Mouse (Mus musculus) heart, embryonic 13.5 days (tissue): ENCODE measurements around the gene Ankzf1. TPM values are rescaled to one million over a fixed set of nuclear protein-coding genes. Genes with fewer than 3 reads are reported as not detected.
A peak's percentile ranks its signal among the peaks of the same experiment; 100 is the strongest.

Source experiments
- ATAC-seq: fragments of 200-750 bp; cut with Nextera tagmentation; 2 replicates; pipeline ENCODE4 v1.8.0; 2017; ENCODE audit warnings: moderate TSS enrichment; ENCODE audit not compliant: insufficient number of reproducible peaks, low FRiP score, low TSS enrichment; ENCODE audit errors: extremely low read depth
- H3K27ac ChIP-seq: fragments of 300-500 bp; sonication (generic); replicated peaks from 2 replicates; pipeline ENCODE4 v1.5.1; 2015; ENCODE audit warnings: moderate library complexity, mild to moderate bottlenecking, inconsistent platforms
- H3K27me3 ChIP-seq: fragments of 300-500 bp; sonication (generic); replicated peaks from 2 replicates; pipeline ENCODE4 v1.6.1; 2015; ENCODE audit warnings: mild to moderate bottlenecking, inconsistent platforms
- H3K36me3 ChIP-seq: fragments of 300-500 bp; sonication (generic); 2 replicates; pipeline ENCODE4 v1.6.1; 2015; ENCODE audit warnings: mild to moderate bottlenecking, inconsistent platforms
- H3K4me1 ChIP-seq: fragments of 300-500 bp; sonication (generic); 2 replicates; pipeline ENCODE4 v1.6.1; 2015; ENCODE audit warnings: inconsistent platforms
- H3K4me2 ChIP-seq: fragments of 300-500 bp; sonication (generic); 2 replicates; pipeline ENCODE4 v1.6.1; 2015; ENCODE audit warnings: inconsistent platforms, mild to moderate bottlenecking, moderate library complexity
- H3K4me3 ChIP-seq: fragments of 300-500 bp; sonication (generic); 2 replicates; pipeline ENCODE4 v1.5.1; 2015; ENCODE audit warnings: moderate library complexity, mild to moderate bottlenecking, inconsistent platforms
- H3K9ac ChIP-seq: fragments of 300-500 bp; sonication (generic); 2 replicates; pipeline ENCODE4 v1.6.1; 2015; ENCODE audit warnings: inconsistent platforms, mild to moderate bottlenecking, moderate library complexity
- H3K9me3 ChIP-seq: fragments of 300-500 bp; sonication (generic); 2 replicates; pipeline ENCODE4 v1.6.1; 2016; ENCODE audit warnings: inconsistent platforms
- WGBS: fragments of 180-500 bp; shearing (Covaris S2); methylation state at CpG from one replicate; pipeline ENCODE4 v1.1.7; 2015; ENCODE audit warnings: mixed read lengths; 5-methylcytosine and 5-hydroxymethylcytosine counted together
- polyA plus RNA-seq: library from polyadenylated mRNA; unstranded; fragments of >200 nt; fragmentation: Nextera tagmentation; extraction: Ambion mirVana; gene quantifications from 2 replicates; pipeline ENCODE4 v1.2.1, GENCODE M21; 2015

Ankzf1 gene
- polyA plus RNA-seq, 1 experiment from 2014 or later: 23.7 TPM

- Histone ChIP-seq H3K27me3 (no peaks in the 10 kb centered on the region), H3K4me2 (peak overlapping the region; percentile 94), H3K36me3 (peaks cover 52% of the 10 kb centered on the region), H3K4me1 (peaks cover 27% of the 10 kb centered on the region), H3K27ac (peak overlapping the region; percentile 75), H3K9ac (peak overlapping the region; percentile 94), H3K9me3 (no peaks in the 10 kb centered on the region), H3K4me3 (peak overlapping the region; percentile 70)
- ATAC-seq: peak; percentile 9; the same call in 1 of the 2 replicates
- WGBS: 41% methylated on average over 5 of the region's 5 CpGs
Measured at GRCm38 (mm10) chr1:75191258-75191621, 711 bp upstream of the Ankzf1 start.

GRCm38 (mm10) chr1:75192452-75192851 lies 501 bp downstream of the Ankzf1 start:
- no peak; the same call in 1 of the 2 replicates for ATAC-seq
- Histone ChIP-seq H3K27ac (peak overlapping the region; percentile 96), H3K9ac (peak overlapping the region; percentile 92), H3K4me1 (peaks cover 27% of the 10 kb centered on the region), H3K36me3 (peaks cover 52% of the 10 kb centered on the region), H3K27me3 (no peaks in the 10 kb centered on the region), H3K4me2 (peak overlapping the region; percentile 85), H3K9me3 (no peaks in the 10 kb centered on the region), H3K4me3 (peak overlapping the region; percentile 70)
- under 1% methylated on average over 19 of the region's 19 CpGs for WGBS

- no peak for ATAC-seq
- Histone ChIP-seq H3K9ac (no peak overlapping the region), H3K4me1 (no peaks in the 10 kb centered on the region), H3K4me2 (no peak overlapping the region), H3K36me3 (peaks cover 44% of the 10 kb centered on the region), H3K27me3 (no peaks in the 10 kb centered on the region), H3K4me3 (no peak overlapping the region), H3K9me3 (no peaks in the 10 kb centered on the region), H3K27ac (no peak overlapping the region)
- 62% methylated on average over 1 of the region's 1 CpGs for WGBS
Measured at GRCm38 (mm10) chr1:75201236-75201635, 9.3 kb downstream of the Ankzf1 start.

GRCm38 (mm10) chr1:75208967-75209678 lies 17.2 kb downstream of the Ankzf1 start:
- H3K27ac ChIP-seq: no peak overlapping the region
- ATAC-seq: no peak
- H3K4me3 ChIP-seq: peak overlapping the region; percentile 92
- peak overlapping the region; percentile 99 for H3K4me2 ChIP-seq
- 13% methylated on average over 34 of the region's 34 CpGs for WGBS
- H3K4me1 ChIP-seq: peaks cover 47% of the 10 kb centered on the region
- peaks cover 25% of the 10 kb centered on the region for H3K36me3 ChIP-seq
- peaks cover 16% of the 10 kb centered on the region for H3K27me3 ChIP-seq
- no peaks in the 10 kb centered on the region for H3K9me3 ChIP-seq
- peak overlapping the region; percentile 73 for H3K9ac ChIP-seq

- Histone ChIP-seq H3K4me1 (peaks cover 47% of the 10 kb centered on the region), H3K9me3 (no peaks in the 10 kb centered on the region), H3K4me3 (peak within 1 kb of the TSS; percentile 92), H3K9ac (peak within 1 kb of the TSS; percentile 98), H3K27me3 (peaks cover 16% of the 10 kb centered on the region), H3K36me3 (peaks cover 38% of the 10 kb centered on the region), H3K27ac (peak within 1 kb of the TSS; percentile 57), H3K4me2 (peak within 1 kb of the TSS; percentile 99)
- 5% methylated on average over 42 of the region's 42 CpGs for WGBS
- peak; percentile 82 for ATAC-seq
Measured at GRCm38 (mm10) chr1:75210136-75211087, 18.5 kb downstream of the Ankzf1 start, which contains the start of the genes Glb1l and Stk16. Gene Glb1l (minus strand): TSS chr1:75210813. Gene Stk16 (plus strand): TSS chr1:75210838.

- Histone ChIP-seq H3K27ac (peak overlapping the region; percentile 57), H3K36me3 (peaks cover 46% of the 10 kb centered on the region), H3K4me2 (peak overlapping the region; percentile 99), H3K4me1 (peaks cover 47% of the 10 kb centered on the region), H3K27me3 (peaks cover 21% of the 10 kb centered on the region), H3K4me3 (peak overlapping the region; percentile 92), H3K9ac (peak overlapping the region; percentile 98), H3K9me3 (no peaks in the 10 kb centered on the region)
- WGBS: 10% methylated on average over 17 of the region's 17 CpGs
- ATAC-seq: no peak
Measured at GRCm38 (mm10) chr1:75211141-75211708, 19.3 kb downstream of the Ankzf1 start.

- Histone ChIP-seq H3K27me3 (peaks cover 34% of the 10 kb centered on the region), H3K4me3 (no peak overlapping the region), H3K9me3 (no peaks in the 10 kb centered on the region), H3K4me1 (peaks cover 50% of the 10 kb centered on the region), H3K9ac (no peak overlapping the region), H3K4me2 (peak overlapping the region; percentile 10; the same call in 1 of the 2 replicates), H3K36me3 (peaks cover 46% of the 10 kb centered on the region), H3K27ac (no peak overlapping the region)
- WGBS: 85% methylated on average over 4 of the region's 4 CpGs
- ATAC-seq: no peak
Measured at GRCm38 (mm10) chr1:75212542-75212941, 20.6 kb downstream of the Ankzf1 start.

GRCm38 (mm10) chr1:75213096-75213495 lies 21.1 kb downstream of the Ankzf1 start:
- WGBS: 70% methylated on average over 7 of the region's 7 CpGs
- H3K4me2 ChIP-seq: no peak overlapping the region
- peaks cover 39% of the 10 kb centered on the region for H3K27me3 ChIP-seq
- no peak for ATAC-seq
- no peaks in the 10 kb centered on the region for H3K9me3 ChIP-seq
- H3K4me1 ChIP-seq: peaks cover 56% of the 10 kb centered on the region
- no peak overlapping the region for H3K27ac ChIP-seq
- no peak overlapping the region for H3K9ac ChIP-seq
- peaks cover 46% of the 10 kb centered on the region for H3K36me3 ChIP-seq
- H3K4me3 ChIP-seq: no peak overlapping the region

GRCm38 (mm10) chr1:75214442-75214841 lies 22.5 kb downstream of the Ankzf1 start:
- WGBS: 77% methylated on average over 2 of the region's 2 CpGs
- Histone ChIP-seq H3K27ac (no peak overlapping the region), H3K9me3 (no peaks in the 10 kb centered on the region)

GRCm38 (mm10) chr1:75214886-75215285 lies 22.9 kb downstream of the Ankzf1 start:
- Histone ChIP-seq H3K4me1 (peaks cover 55% of the 10 kb centered on the region), H3K27ac (no peak overlapping the region), H3K4me2 (no peak overlapping the region), H3K4me3 (no peak overlapping the region), H3K9ac (no peak overlapping the region), H3K36me3 (peaks cover 46% of the 10 kb centered on the region), H3K9me3 (no peaks in the 10 kb centered on the region), H3K27me3 (peaks cover 41% of the 10 kb centered on the region)
- WGBS: 72% methylated on average over 5 of the region's 5 CpGs
- no peak for ATAC-seq

More at GRCm38 (mm10) chr1:75214442-75214841, 22.5 kb downstream of the Ankzf1 start:
- no peak overlapping the region for H3K9ac ChIP-seq
- no peak for ATAC-seq
- H3K27me3 ChIP-seq: peaks cover 41% of the 10 kb centered on the region
- H3K4me1 ChIP-seq: peaks cover 55% of the 10 kb centered on the region
- no peak overlapping the region for H3K4me2 ChIP-seq
- no peak overlapping the region for H3K4me3 ChIP-seq
- H3K36me3 ChIP-seq: peaks cover 46% of the 10 kb centered on the region

- no peak overlapping the region for H3K9ac ChIP-seq
- H3K36me3 ChIP-seq: peaks cover 46% of the 10 kb centered on the region
- no peak overlapping the region for H3K27ac ChIP-seq
- H3K9me3 ChIP-seq: no peaks in the 10 kb centered on the region
- H3K4me1 ChIP-seq: peaks cover 50% of the 10 kb centered on the region
- no peak overlapping the region for H3K4me3 ChIP-seq
- 92% methylated on average over 9 of the region's 9 CpGs for WGBS
- H3K27me3 ChIP-seq: peaks cover 49% of the 10 kb centered on the region
- no peak for ATAC-seq
- no peak overlapping the region for H3K4me2 ChIP-seq
Measured at GRCm38 (mm10) chr1:75215785-75216184, 23.8 kb downstream of the Ankzf1 start.
